Mouse (Mus musculus) bone marrow, adult 2 months (tissue): ENCODE data around the gene Gbf1.

Experiments
- CTCF ChIP-seq: fragments of 200-500 bp; IDR thresholded peaks from 2 replicates; pipeline ENCODE4 v1.5.1; 2011; ENCODE audit warnings: low read length, control low read depth; ENCODE audit not compliant: control insufficient read depth, insufficient read depth
- POLR2A ChIP-seq: fragments of 200-500 bp; IDR thresholded peaks from 2 replicates; pipeline ENCODE4 v1.6.1; 2011; ENCODE audit warnings: low read depth, mild to moderate bottlenecking, control low read depth, low read length, borderline replicate concordance; ENCODE audit not compliant: control insufficient read depth

DNA sequence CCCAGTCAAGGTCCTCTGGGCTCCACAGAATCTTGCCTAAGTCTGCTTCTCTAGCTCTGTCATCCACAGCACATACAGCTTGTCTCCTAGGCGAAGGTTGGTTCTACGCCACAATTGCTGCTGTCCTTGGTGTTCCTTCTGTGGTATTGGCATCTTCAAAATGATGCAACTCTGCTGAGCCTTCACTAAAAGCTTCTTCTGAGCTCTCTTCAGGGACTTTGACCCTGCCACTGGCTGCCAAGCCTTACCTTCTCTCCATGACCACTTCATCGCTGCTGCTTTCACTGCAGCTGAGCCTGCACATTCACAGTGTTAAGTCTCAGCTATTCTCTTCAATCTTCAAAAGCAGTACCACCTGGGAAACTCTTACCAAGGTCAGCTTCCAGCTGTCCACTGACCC is 29.9 kb downstream of the Gbf1 start:
- TF ChIP-seq CTCF = no peak
- no peak for TF ChIP-seq POLR2A
